Mouse (Mus musculus): ENCODE measurements around the gene 1190002N15Rik.

Gene 1190002N15Rik

GRCm38 (mm10) chr9:94529987-94530386, 7.9 kb downstream of the 1190002N15Rik start:
- DNase-seq (ENCODE audit: low spot score in 2 of 2), result no peak

GRCm38 (mm10) chr9:94529146-94529746, 8.6 kb downstream of the 1190002N15Rik start:
- DNase-seq (ENCODE audit: low spot score in 2 of 2), result no peak

- no peak for DNase-seq (ENCODE audit: low spot score in 2 of 2)
These were observed 11.4 kb downstream of the 1190002N15Rik start for GRCm38 (mm10) chr9:94526473-94526872.

GRCm38 (mm10) chr9:94512246-94512645, 25.6 kb downstream of the 1190002N15Rik start:
- no peak for DNase-seq (ENCODE audit: low spot score in 2 of 2)

- DNase-seq (ENCODE audit: low spot score in 2 of 2), result no peak
These were observed 26.7 kb downstream of the 1190002N15Rik start for GRCm38 (mm10) chr9:94511139-94511538.

GRCm38 (mm10) chr9:94506980-94507379, 30.9 kb downstream of the 1190002N15Rik start:
- no peak for DNase-seq (ENCODE audit: low spot score in 2 of 2)

- DNase-seq (ENCODE audit: low spot score in 2 of 2), result no peak
These were observed 46.4 kb downstream of the 1190002N15Rik start for GRCm38 (mm10) chr9:94491467-94491866.

- DNase-seq (ENCODE audit: low spot score in 2 of 2), result no peak
These were observed 49.9 kb downstream of the 1190002N15Rik start for GRCm38 (mm10) chr9:94487976-94488375.

GRCm38 (mm10) chr9:94483291-94483879, 54.5 kb downstream of the 1190002N15Rik start:
- no peak for DNase-seq (ENCODE audit: low spot score in 2 of 2)

GRCm38 (mm10) chr9:94482215-94482975, 55.5 kb downstream of the 1190002N15Rik start:
- DNase-seq (ENCODE audit: low spot score in 2 of 2), result no peak

GRCm38 (mm10) chr9:94481057-94481456, 56.8 kb downstream of the 1190002N15Rik start:
- DNase-seq (ENCODE audit: low spot score in 2 of 2), result no peak

- no peak for DNase-seq (ENCODE audit: low spot score in 2 of 2)
These were observed 58.5 kb downstream of the 1190002N15Rik start for GRCm38 (mm10) chr9:94479382-94479781.

- no peak for DNase-seq (ENCODE audit: low spot score in 2 of 2)
These were observed 58.9 kb downstream of the 1190002N15Rik start for GRCm38 (mm10) chr9:94478954-94479353.

GRCm38 (mm10) chr9:94475973-94476372, 61.9 kb downstream of the 1190002N15Rik start:
- no peak for DNase-seq (ENCODE audit: low spot score in 2 of 2)

GRCm38 (mm10) chr9:94473898-94474297, 64.0 kb downstream of the 1190002N15Rik start:
- DNase-seq (ENCODE audit: low spot score in 2 of 2), result no peak

GRCm38 (mm10) chr9:94472963-94473582, 64.8 kb downstream of the 1190002N15Rik start:
- no peak for DNase-seq (ENCODE audit: low spot score in 2 of 2)

GRCm38 (mm10) chr9:94471485-94471884, 66.4 kb downstream of the 1190002N15Rik start:
- DNase-seq (ENCODE audit: low spot score in 2 of 2), result no peak

Data from thymus, postnatal 10 days (tissue).